Mouse (Mus musculus): ENCODE data around the gene Bcl7a. TPM values are rescaled to one million over a fixed set of nuclear protein-coding genes. Genes with fewer than 3 reads are reported as not detected.

Bcl7a gene
- polyA plus RNA-seq, 1 experiment from 2014 or later, result 40.0 TPM

GRCm38 (mm10) chr5:123382686-123383085, 39.1 kb downstream of the Bcl7a start:
- no peak overlapping the region for H3K4me3 ChIP-seq
- H3K36me3 ChIP-seq, result no peaks in the 10 kb centered on the region
- peaks cover 4% of the 10 kb centered on the region; the same call in 1 of the 2 replicates for H3K4me1 ChIP-seq (replicated peaks)
- no peaks in the 10 kb centered on the region for H3K27me3 ChIP-seq
- 0 out of 2 replicates have a peak, but pooled peaks cover 2% of the 10 kb centered on the region for H3K9me3 ChIP-seq
- H3K27ac ChIP-seq (replicated peaks), result no peak overlapping the region
- H3K9ac ChIP-seq, result no peak overlapping the region
- WGBS, result 81% methylated on average over 8 of the region's 8 CpGs
- ATAC-seq (ENCODE audit: low FRiP score, low read depth), result no peak
- no peak overlapping the region for H3K4me2 ChIP-seq

DNA sequence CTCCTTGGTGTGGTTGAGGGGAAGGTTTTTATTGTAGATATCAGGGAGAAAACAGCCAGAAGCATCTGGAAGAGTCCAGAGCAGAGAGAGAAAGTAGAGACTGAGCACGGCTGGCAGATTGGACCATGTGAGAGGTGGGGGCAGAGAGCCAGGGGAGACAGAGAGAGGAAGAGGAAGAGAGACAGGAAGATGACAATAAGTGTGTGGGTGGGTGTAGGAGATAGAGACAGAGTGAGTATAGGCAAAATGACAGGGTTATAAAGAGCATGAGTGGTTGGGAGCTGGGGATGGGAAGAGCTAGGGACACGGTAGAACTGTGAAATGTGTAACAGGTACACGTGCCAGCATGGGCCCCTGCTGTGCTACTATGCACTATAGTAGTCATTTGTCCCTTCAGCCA, 44.8 kb downstream of the Bcl7a start:
- H3K4me2 ChIP-seq, result no peak overlapping the region

GRCm38 (mm10) chr5:123390536-123391441, 47.2 kb downstream of the Bcl7a start:
- H3K36me3 ChIP-seq, result no peaks in the 10 kb centered on the region
- H3K4me3 ChIP-seq, result peak overlapping the region; percentile 44
- ATAC-seq (ENCODE audit: low FRiP score, low read depth), result no peak
- H3K27ac ChIP-seq (replicated peaks), result 0 out of 2 replicates have a peak overlapping the region, but pooled peaks have one; percentile 31
- peak overlapping the region; percentile 39 for H3K9ac ChIP-seq
- WGBS, result 2% methylated on average over 17 of the region's 17 CpGs
- peak overlapping the region; percentile 79 for H3K4me2 ChIP-seq
- peaks cover 19% of the 10 kb centered on the region for H3K4me1 ChIP-seq (replicated peaks)
- 0 out of 2 replicates have a peak, but pooled peaks cover 2% of the 10 kb centered on the region for H3K9me3 ChIP-seq
- H3K27me3 ChIP-seq, result no peaks in the 10 kb centered on the region

More for the DNA sequence above, 44.8 kb downstream of the Bcl7a start:
- Histone ChIP-seq H3K36me3 (no peaks in the 10 kb centered on the region), H3K4me3 (no peak overlapping the region), H3K27ac (replicated peaks) (no peak overlapping the region), H3K9ac (no peak overlapping the region), H3K27me3 (no peaks in the 10 kb centered on the region), H3K9me3 (0 out of 2 replicates have a peak, but pooled peaks cover 2% of the 10 kb centered on the region), H3K4me1 (replicated peaks) (peaks cover 7% of the 10 kb centered on the region)
- WGBS, result 24% methylated on average over 3 of the region's 3 CpGs
- no peak for ATAC-seq (ENCODE audit: low FRiP score, low read depth)

DNA sequence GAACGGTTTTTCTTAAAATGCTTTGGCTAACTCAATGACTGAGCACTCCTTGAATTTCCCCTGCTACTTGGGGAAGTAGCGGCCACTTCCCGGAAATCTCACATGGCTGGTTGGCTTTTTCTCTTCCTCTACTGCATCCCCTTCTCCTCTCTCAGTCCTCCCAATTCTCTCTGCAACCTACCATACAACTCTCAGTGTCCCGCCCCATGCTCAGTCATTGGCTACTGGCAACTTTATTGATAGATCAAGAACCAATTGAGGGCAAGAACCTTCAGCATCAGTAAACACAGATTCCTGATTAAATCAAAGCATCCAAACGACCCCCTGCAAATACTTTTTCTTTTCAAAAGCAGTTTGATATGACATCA, 47.8 kb downstream of the Bcl7a start:
- H3K9ac ChIP-seq, result peak overlapping the region; percentile 39
- ATAC-seq (ENCODE audit: low FRiP score, low read depth), result peak; percentile 43; the same call in 1 of the 2 replicates
- 0 out of 2 replicates have a peak overlapping the region, but pooled peaks have one; percentile 31 for H3K27ac ChIP-seq (replicated peaks)
- no peaks in the 10 kb centered on the region for H3K36me3 ChIP-seq
- peaks cover 25% of the 10 kb centered on the region for H3K4me1 ChIP-seq (replicated peaks)
- H3K4me2 ChIP-seq, result peak overlapping the region; percentile 79
- H3K27me3 ChIP-seq, result no peaks in the 10 kb centered on the region
- peak overlapping the region; percentile 44 for H3K4me3 ChIP-seq
- no peaks in the 10 kb centered on the region for H3K9me3 ChIP-seq
- WGBS, result 3% methylated on average over 5 of the region's 5 CpGs

- WGBS, result 27% methylated on average over 5 of the region's 5 CpGs
- H3K9me3 ChIP-seq, result no peaks in the 10 kb centered on the region
- peak overlapping the region; percentile 78 for H3K4me2 ChIP-seq
- H3K27me3 ChIP-seq, result no peaks in the 10 kb centered on the region
- ATAC-seq (ENCODE audit: low FRiP score, low read depth), result peak; percentile 4; the same call in 1 of the 2 replicates
- H3K4me3 ChIP-seq, result peak overlapping the region; percentile 92
- H3K9ac ChIP-seq, result peak overlapping the region; percentile 79
- peak overlapping the region; percentile 83 for H3K27ac ChIP-seq (replicated peaks)
- no peaks in the 10 kb centered on the region for H3K36me3 ChIP-seq
- peaks cover 49% of the 10 kb centered on the region for H3K4me1 ChIP-seq (replicated peaks)
Measured at GRCm38 (mm10) chr5:123393786-123394302, 50.2 kb downstream of the Bcl7a start.

DNA sequence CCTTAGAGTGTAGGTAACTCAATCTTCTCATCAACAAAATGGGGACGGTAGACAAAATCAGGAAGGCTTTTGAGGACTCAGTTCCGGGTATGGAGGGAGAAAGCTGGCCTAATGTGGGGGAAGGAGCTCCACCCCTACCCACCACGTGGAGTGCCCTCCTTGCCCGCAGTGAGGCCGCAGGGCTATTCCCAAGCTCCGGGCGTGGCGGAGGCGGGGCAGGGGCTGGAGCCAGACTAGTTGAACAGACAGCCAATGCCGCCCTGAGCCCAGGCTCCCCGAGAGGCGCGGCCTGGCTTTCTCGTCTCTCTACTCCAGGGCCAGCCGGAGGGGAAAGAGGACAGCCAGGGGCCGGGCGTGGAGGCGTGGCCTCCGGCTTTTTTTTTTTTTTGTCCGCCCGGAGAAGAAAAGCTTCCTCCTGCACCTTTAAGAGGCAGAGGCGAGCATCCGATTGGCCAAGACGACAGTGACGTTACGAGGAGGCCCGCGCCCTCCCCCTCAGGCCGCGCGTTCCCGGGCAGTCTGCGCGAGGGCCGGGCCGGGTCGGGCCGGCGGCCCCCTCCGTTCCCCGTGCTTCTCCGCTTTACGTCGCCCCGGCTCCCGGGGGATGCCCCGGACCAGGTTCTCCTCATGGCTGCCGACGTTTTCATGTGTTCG, 50.8 kb downstream of the Bcl7a start, which contains the start of gene Mlxip:
Mlxip (plus strand) TSS at position 496 of the 654 bp plus-strand sequence.
- peak within 1 kb of the TSS; percentile 92 for H3K4me3 ChIP-seq
- peak within 1 kb of the TSS; percentile 79 for H3K9ac ChIP-seq
- peak within 1 kb of the TSS; percentile 78 for H3K4me2 ChIP-seq
- peaks cover 49% of the 10 kb centered on the region for H3K4me1 ChIP-seq (replicated peaks)
- no peaks in the 10 kb centered on the region for H3K36me3 ChIP-seq
- no peaks in the 10 kb centered on the region for H3K27me3 ChIP-seq
- H3K9me3 ChIP-seq, result no peaks in the 10 kb centered on the region
- 0% methylated on average over 47 of the region's 50 CpGs for WGBS
- ATAC-seq (ENCODE audit: low FRiP score, low read depth), result peak; percentile 95
- H3K27ac ChIP-seq (replicated peaks), result peak within 1 kb of the TSS; percentile 83

GRCm38 (mm10) chr5:123394957-123395881, 51.6 kb downstream of the Bcl7a start:
- Histone ChIP-seq H3K4me3 (peak overlapping the region; percentile 92), H3K4me2 (peak overlapping the region; percentile 78), H3K36me3 (no peaks in the 10 kb centered on the region), H3K4me1 (replicated peaks) (peaks cover 49% of the 10 kb centered on the region), H3K9ac (peak overlapping the region; percentile 79), H3K27ac (replicated peaks) (peak overlapping the region; percentile 83), H3K27me3 (no peaks in the 10 kb centered on the region), H3K9me3 (no peaks in the 10 kb centered on the region)
- WGBS, result under 1% methylated on average over 54 of the region's 65 CpGs
- peak; percentile 58; the same call in 1 of the 2 replicates for ATAC-seq (ENCODE audit: low FRiP score, low read depth)

DNA sequence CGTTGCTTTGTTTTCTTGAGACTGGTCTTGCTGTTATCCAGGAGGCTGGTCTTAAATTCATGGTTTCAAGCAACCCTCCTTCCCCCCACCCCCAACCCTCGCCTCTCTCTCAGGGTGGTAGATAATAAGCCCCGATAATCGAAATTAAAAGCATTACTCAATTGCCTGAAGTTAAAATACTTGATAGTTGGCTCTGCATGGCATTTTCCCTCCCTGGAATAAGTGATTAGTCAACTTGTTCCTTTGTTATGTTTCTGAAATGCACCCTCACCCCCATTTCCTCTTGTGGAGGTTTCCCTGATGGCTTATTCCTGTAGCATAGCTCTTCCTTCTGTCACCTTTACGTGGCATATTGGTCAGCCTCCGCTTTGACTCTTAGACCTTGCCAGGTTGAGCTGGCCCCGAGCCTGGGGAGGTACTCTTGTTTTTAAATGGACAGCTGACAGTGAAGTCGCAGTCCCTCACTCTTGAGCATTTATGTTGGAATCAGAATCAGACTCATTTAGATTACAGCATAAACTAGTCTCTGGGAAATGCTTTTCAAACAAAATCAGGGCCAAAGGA, 53.3 kb downstream of the Bcl7a start:
- Histone ChIP-seq H3K36me3 (no peaks in the 10 kb centered on the region), H3K27me3 (no peaks in the 10 kb centered on the region), H3K4me3 (peak overlapping the region; percentile 92), H3K9ac (peak overlapping the region; percentile 79), H3K9me3 (no peaks in the 10 kb centered on the region), H3K4me2 (peak overlapping the region; percentile 78), H3K4me1 (replicated peaks) (peaks cover 43% of the 10 kb centered on the region), H3K27ac (replicated peaks) (peak overlapping the region; percentile 46; the same call in 1 of the 2 replicates)
- ATAC-seq (ENCODE audit: low FRiP score, low read depth), result no peak
- 56% methylated on average over 8 of the region's 8 CpGs for WGBS

DNA sequence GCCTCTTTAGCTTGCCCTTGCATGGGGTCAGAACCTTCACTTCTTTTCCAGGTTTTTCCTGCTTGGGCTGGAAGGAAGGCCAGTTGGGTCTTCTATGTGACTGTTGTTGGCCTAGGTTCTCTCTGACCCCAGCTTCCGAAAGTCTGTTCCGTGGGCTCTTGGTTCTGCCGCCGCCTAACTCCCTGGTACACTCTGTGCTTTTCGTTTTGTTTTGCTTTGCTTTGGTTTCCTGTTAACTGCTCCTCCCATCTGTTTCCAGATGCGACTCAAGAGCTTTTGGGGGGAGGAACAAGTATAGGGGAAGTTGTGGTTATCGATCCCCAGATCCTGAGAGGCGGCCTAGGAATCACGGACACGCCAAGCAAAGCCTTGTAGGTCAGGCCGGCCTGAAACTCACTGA, 54.2 kb downstream of the Bcl7a start:
- 86% methylated on average over 11 of the region's 11 CpGs for WGBS
- peak overlapping the region; percentile 92 for H3K4me3 ChIP-seq
- peak overlapping the region; percentile 78 for H3K4me2 ChIP-seq
- 0 out of 2 replicates have a peak overlapping the region, but pooled peaks have one; percentile 79 for H3K9ac ChIP-seq
- H3K4me1 ChIP-seq (replicated peaks), result peaks cover 43% of the 10 kb centered on the region
- no peak for ATAC-seq (ENCODE audit: low FRiP score, low read depth)
- no peaks in the 10 kb centered on the region for H3K9me3 ChIP-seq
- no peaks in the 10 kb centered on the region for H3K36me3 ChIP-seq
- no peak overlapping the region for H3K27ac ChIP-seq (replicated peaks)
- H3K27me3 ChIP-seq, result no peaks in the 10 kb centered on the region

DNA sequence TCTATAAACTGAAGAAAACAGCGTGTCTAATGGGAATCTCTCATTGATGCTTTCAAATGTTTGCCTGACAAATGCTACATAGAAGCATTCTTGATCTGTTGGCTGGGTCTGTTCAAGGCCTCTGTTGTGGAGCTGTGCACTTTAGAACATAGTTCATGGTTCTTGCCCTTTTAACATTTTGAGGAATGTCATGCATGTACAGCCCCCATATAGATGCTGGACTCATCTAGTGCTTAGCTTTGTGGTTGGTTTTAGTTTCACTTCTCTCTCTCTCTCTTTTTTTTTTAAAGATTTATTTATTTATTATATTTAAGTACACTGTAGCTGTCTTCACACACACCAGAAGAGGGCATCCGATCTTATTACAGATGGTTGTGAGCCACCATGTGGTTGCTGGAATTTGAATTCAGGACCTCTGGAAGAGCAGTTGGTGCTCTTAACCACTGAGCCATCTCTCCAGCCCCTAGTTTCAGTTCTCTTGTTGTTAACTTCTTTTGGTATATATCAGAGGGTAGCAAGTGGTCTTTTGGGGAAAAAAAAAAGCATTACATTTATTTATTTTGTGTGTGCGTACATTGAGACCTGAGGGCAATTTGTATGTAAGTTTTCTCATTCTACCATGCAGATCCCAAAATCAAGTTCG, 55.3 kb downstream of the Bcl7a start:
- Histone ChIP-seq H3K36me3 (no peaks in the 10 kb centered on the region), H3K4me3 (no peak overlapping the region), H3K27ac (replicated peaks) (no peak overlapping the region), H3K9me3 (no peaks in the 10 kb centered on the region), H3K4me1 (replicated peaks) (peaks cover 39% of the 10 kb centered on the region), H3K27me3 (no peaks in the 10 kb centered on the region), H3K9ac (no peak overlapping the region), H3K4me2 (no peak overlapping the region)
- 92% methylated on average over 4 of the region's 4 CpGs for WGBS
- no peak for ATAC-seq (ENCODE audit: low FRiP score, low read depth)

All from hindbrain, embryonic 15.5 days (tissue).